Mouse (Mus musculus): Measurements from ENCODE around the gene Clec16a. TPM values are rescaled to one million over a fixed set of nuclear protein-coding genes. Genes with fewer than 3 reads are reported as not detected.

The Clec16a gene
- polyA plus RNA-seq, 2 experiments = 2.7 to 10.0 TPM

DNA sequence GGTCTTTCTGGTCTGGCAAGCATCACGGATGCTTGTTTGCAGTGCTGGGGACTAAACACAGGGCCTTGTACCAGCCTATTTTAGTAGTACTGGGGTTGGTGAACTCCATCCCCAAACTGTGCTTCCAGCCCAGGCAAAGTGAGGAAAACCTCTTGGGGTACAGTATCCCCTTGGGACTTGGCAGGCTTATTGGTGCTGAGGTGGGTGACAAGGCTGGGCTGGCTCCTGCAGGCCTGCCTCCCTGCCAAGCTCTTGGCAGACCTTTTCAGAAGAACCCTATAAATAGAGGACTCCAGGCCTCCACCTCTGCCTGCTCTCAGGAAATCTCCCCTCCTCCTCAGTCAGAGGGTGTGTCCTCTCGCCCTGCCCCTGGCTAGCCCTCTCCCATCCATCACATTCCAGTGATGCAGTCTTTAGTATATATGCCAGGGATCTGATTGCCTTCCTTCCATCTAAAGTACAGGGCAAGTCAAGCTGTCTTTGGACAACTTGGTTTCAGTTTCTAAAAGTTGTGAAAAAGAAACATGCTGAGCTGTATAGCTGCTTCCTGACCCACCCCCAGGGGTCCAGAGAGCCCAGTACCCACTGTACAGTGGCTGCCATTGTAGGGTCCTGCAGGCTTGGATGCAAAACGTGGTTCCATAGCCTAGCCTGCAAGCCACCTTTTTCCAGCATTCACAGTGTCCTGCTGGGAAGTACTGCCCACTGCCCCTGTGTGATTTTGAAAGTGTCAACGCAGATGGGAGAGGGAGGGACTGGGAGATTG lies 241.8 kb downstream of the Clec16a start:
- WGBS (ENCODE audit: insufficient replicate concordance) = 57% methylated on average over 4 of the region's 4 CpGs
- no peak overlapping the region for H3K27ac ChIP-seq
- DNase-seq (ENCODE audit: low read depth in 3 of 3, low spot score in 3 of 3) (no peak), ATAC-seq (ENCODE audit: insufficient read depth) (no peak)
- no peaks in the 10 kb centered on the region for H3K36me3 ChIP-seq (replicated peaks; ENCODE audit: control insufficient read depth, insufficient read depth, low read depth)
- H3K4me1 ChIP-seq (replicated peaks; ENCODE audit: control insufficient read depth in 2 of 2, insufficient read depth in 2 of 2, low read length in 1 of 2) = 0 out of 4 replicates have a peak, but pooled peaks cover 0 to 2% of the 10 kb centered on the region in 2 experiments
- H3K27me3 ChIP-seq (ENCODE audit: control insufficient read depth, insufficient read depth, low read length) = peaks cover 26% of the 10 kb centered on the region
- H3K4me2 ChIP-seq (ENCODE audit: low read depth) = no peak overlapping the region
- TF ChIP-seq EP300 (IDR thresholded peaks at IDR 0.05; ENCODE audit: low read depth) (no peak), CTCF (IDR thresholded peaks at IDR 0.05; ENCODE audit: low read depth) (no peak)
- H3K4me3 ChIP-seq (ENCODE audit: insufficient read depth in 1 of 2, low read depth in 2 of 2, low read length in 2 of 2) = no peak overlapping the region
- no peak overlapping the region for H3K9ac ChIP-seq (replicated peaks)
- no peaks in the 10 kb centered on the region for H3K9me3 ChIP-seq (ENCODE audit: control insufficient read depth, low read length)

DNA sequence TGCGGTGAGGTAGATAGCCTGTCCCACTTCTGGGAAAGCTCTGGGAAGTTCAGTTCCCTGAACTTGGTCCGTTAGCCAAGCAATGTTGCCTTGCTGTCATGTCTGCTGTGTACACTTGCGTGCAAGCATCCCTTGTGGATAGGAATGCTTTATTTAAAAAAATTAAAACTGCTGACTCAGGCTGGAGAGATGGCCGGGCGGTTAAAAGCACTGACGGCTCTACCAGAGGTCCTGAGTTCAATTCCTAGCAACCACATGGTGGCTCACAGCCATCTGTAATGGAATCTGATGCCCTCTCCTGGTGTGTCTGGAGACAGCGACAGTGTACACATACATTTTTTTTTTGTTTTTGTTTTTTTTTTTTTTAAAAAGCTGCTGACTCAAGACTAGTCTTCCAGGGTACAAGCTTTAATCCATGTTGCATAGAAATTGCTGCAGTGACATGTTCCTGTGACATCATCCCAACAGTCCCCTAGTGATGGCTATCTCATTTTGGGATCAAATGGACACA lies 242.5 kb downstream of the Clec16a start:
- Histone ChIP-seq H3K36me3 (replicated peaks; ENCODE audit: control insufficient read depth, insufficient read depth, low read depth) (no peaks in the 10 kb centered on the region), H3K9ac (replicated peaks) (no peak overlapping the region), H3K4me3 (ENCODE audit: insufficient read depth in 1 of 2, low read depth in 2 of 2, low read length in 2 of 2) (no peak overlapping the region), H3K27ac (no peak overlapping the region), H3K27me3 (ENCODE audit: control insufficient read depth, insufficient read depth, low read length) (peaks cover 23% of the 10 kb centered on the region), H3K4me1 (replicated peaks; ENCODE audit: control insufficient read depth in 2 of 2, insufficient read depth in 2 of 2, low read length in 1 of 2) (0 out of 4 replicates have a peak, but pooled peaks cover 0 to 2% of the 10 kb centered on the region in 2 experiments), H3K4me2 (ENCODE audit: low read depth) (no peak overlapping the region), H3K9me3 (ENCODE audit: control insufficient read depth, low read length) (no peaks in the 10 kb centered on the region)
- WGBS (ENCODE audit: insufficient replicate concordance) = 59% methylated on average over 7 of the region's 7 CpGs
- no peak for ATAC-seq (ENCODE audit: insufficient read depth)
- no peak for DNase-seq (ENCODE audit: low read depth in 3 of 3, low spot score in 3 of 3)
- no peak for TF ChIP-seq EP300 (IDR thresholded peaks at IDR 0.05; ENCODE audit: low read depth)

- Histone ChIP-seq H3K27me3 (ENCODE audit: control insufficient read depth, insufficient read depth, low read length) (peaks cover 17% of the 10 kb centered on the region), H3K4me1 (replicated peaks; ENCODE audit: control insufficient read depth in 2 of 2, insufficient read depth in 2 of 2, low read length in 1 of 2) (0 out of 4 replicates have a peak, but pooled peaks cover 0 to 2% of the 10 kb centered on the region in 2 experiments), H3K4me2 (ENCODE audit: low read depth) (no peak within 1 kb of the TSS), H3K27ac (no peak within 1 kb of the TSS), H3K4me3 (ENCODE audit: insufficient read depth in 1 of 2, low read depth in 2 of 2, low read length in 2 of 2) (no peak within 1 kb of the TSS), H3K9me3 (ENCODE audit: control insufficient read depth, low read length) (no peaks in the 10 kb centered on the region), H3K9ac (replicated peaks) (no peak within 1 kb of the TSS), H3K36me3 (replicated peaks; ENCODE audit: control insufficient read depth, insufficient read depth, low read depth) (no peaks in the 10 kb centered on the region)
- WGBS (ENCODE audit: insufficient replicate concordance) = 43% methylated on average over 16 of the region's 16 CpGs
- DNase-seq (ENCODE audit: low read depth in 3 of 3, low spot score in 3 of 3) = no peak
- no peak for ATAC-seq (ENCODE audit: insufficient read depth)
- TF ChIP-seq CTCF (IDR thresholded peaks at IDR 0.05; ENCODE audit: low read depth) (no peak), EP300 (IDR thresholded peaks at IDR 0.05; ENCODE audit: low read depth) (no peak)
These were observed 243.1 kb downstream of the Clec16a start, which contains the start of gene Tnp2 for GRCm38 (mm10) chr16:10788271-10788670. Gene Tnp2, minus strand, starts transcription at chr16:10788660.

DNA sequence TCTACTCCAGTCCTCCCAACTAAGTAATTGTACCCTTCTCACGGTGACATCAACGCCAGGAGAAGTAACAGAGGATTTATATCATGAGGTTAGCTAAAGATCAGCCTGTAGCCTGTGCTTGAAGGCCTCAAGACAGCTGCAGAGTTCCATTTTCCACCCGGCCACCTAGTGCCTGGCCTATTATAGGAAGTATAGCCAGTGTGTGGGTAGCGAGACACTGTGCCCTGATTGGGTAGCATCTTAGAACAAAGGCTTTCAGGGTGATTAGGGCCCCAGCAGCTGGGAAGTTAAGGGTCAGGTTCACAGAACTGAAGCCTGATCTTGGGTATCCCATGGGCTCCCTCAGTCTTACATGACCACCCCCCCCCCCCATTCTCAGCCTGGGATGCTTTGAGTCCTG lies 243.7 kb downstream of the Clec16a start:
- Histone ChIP-seq H3K9ac (replicated peaks) (no peak overlapping the region), H3K4me1 (replicated peaks; ENCODE audit: control insufficient read depth in 2 of 2, insufficient read depth in 2 of 2, low read length in 1 of 2) (0 out of 4 replicates have a peak, but pooled peaks cover 0 to 2% of the 10 kb centered on the region in 2 experiments), H3K4me2 (ENCODE audit: low read depth) (no peak overlapping the region), H3K9me3 (ENCODE audit: control insufficient read depth, low read length) (no peaks in the 10 kb centered on the region), H3K27ac (no peak overlapping the region), H3K27me3 (ENCODE audit: control insufficient read depth, insufficient read depth, low read length) (peaks cover 11% of the 10 kb centered on the region), H3K36me3 (replicated peaks; ENCODE audit: control insufficient read depth, insufficient read depth, low read depth) (no peaks in the 10 kb centered on the region), H3K4me3 (ENCODE audit: insufficient read depth in 1 of 2, low read depth in 2 of 2, low read length in 2 of 2) (no peak overlapping the region)
- TF ChIP-seq CTCF (IDR thresholded peaks at IDR 0.05; ENCODE audit: low read depth) (no peak), EP300 (IDR thresholded peaks at IDR 0.05; ENCODE audit: low read depth) (no peak)
- WGBS (ENCODE audit: insufficient replicate concordance) = 55% methylated on average over 4 of the region's 4 CpGs
- DNase-seq (ENCODE audit: low read depth in 3 of 3, low spot score in 3 of 3) (no peak), ATAC-seq (ENCODE audit: insufficient read depth) (no peak)

DNA sequence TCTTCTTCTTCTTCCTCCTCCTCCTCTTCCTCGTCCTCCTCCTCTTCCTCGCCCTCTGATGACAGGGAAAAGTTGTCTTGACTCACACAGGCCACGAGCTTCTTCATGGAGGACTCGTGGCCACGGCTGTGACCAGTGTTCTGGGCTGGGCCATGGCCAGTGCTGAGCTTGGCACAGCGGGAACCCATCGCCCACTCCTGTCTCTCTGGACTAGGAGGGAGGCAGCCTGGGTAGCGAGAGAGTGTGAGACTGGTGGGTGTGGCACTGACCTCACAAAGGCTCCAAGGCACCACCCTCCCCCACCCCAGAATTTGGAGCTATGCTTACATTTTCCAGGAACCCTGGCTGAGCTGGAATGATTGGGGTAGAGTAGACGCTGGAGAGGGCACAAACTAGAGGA lies 245.6 kb downstream of the Clec16a start, which contains the start of gene Prm3:
Prm3 (minus strand) TSS at position 213 of the 400 bp plus-strand sequence.
- no peak for DNase-seq (ENCODE audit: low read depth in 3 of 3, low spot score in 3 of 3)
- Histone ChIP-seq H3K36me3 (replicated peaks; ENCODE audit: control insufficient read depth, insufficient read depth, low read depth) (no peaks in the 10 kb centered on the region), H3K4me3 (ENCODE audit: insufficient read depth in 1 of 2, low read depth in 2 of 2, low read length in 2 of 2) (no peak within 1 kb of the TSS), H3K4me2 (ENCODE audit: low read depth) (no peak within 1 kb of the TSS), H3K4me1 (replicated peaks; ENCODE audit: control insufficient read depth in 2 of 2, insufficient read depth in 2 of 2, low read length in 1 of 2) (0 out of 4 replicates have a peak, but pooled peaks cover 0 to 2% of the 10 kb centered on the region in 2 experiments), H3K9ac (replicated peaks) (no peak within 1 kb of the TSS), H3K27me3 (ENCODE audit: control insufficient read depth, insufficient read depth, low read length) (no peaks in the 10 kb centered on the region; the same call in 1 of the 2 replicates), H3K27ac (no peak within 1 kb of the TSS), H3K9me3 (ENCODE audit: control insufficient read depth, low read length) (no peaks in the 10 kb centered on the region)
- TF ChIP-seq EP300 (IDR thresholded peaks at IDR 0.05; ENCODE audit: low read depth) (no peak), CTCF (IDR thresholded peaks at IDR 0.05; ENCODE audit: low read depth) (no peak)
- ATAC-seq (ENCODE audit: insufficient read depth) = no peak
- WGBS (ENCODE audit: insufficient replicate concordance) = 47% methylated on average over 9 of the region's 9 CpGs

Other genes with a start within 250 kb of the Clec16a start
- gene Emp2, start 231.4 kb upstream of the Clec16a start, polyA plus RNA-seq (2012; rRNA removed) = 3.9 and 4.3 TPM in 2 replicates
- 3.8 and 4.0 TPM in 2 replicates for gene Emp2, start 231.4 kb upstream of the Clec16a start, polyA plus RNA-seq (2014; fragmentation: Nextera tagmentation; extraction: Ambion mirVana)
- gene Tekt5, start 149.8 kb upstream of the Clec16a start, polyA plus RNA-seq (2012; rRNA removed) = 0.13 and 0.15 TPM in 2 replicates
- 0.10 TPM in 2 replicates for gene Tekt5, start 149.8 kb upstream of the Clec16a start, polyA plus RNA-seq (2014; fragmentation: Nextera tagmentation; extraction: Ambion mirVana)
- gene Nubp1, start 133.4 kb upstream of the Clec16a start, polyA plus RNA-seq (2012; rRNA removed) = 15.2 and 20.2 TPM in 2 replicates
- gene Nubp1, start 133.4 kb upstream of the Clec16a start, polyA plus RNA-seq (2014; fragmentation: Nextera tagmentation; extraction: Ambion mirVana) = 31.6 and 34.4 TPM in 2 replicates
- gene Tvp23a, start 98.0 kb upstream of the Clec16a start, polyA plus RNA-seq (2012; rRNA removed) = 0.15 and 0.28 TPM in 2 replicates
- gene Tvp23a, start 98.0 kb upstream of the Clec16a start, polyA plus RNA-seq (2014; fragmentation: Nextera tagmentation; extraction: Ambion mirVana) = 0.20 and 0.61 TPM in 2 replicates
- gene Ciita, start 65.3 kb upstream of the Clec16a start, polyA plus RNA-seq (2012; rRNA removed) = 0.04 and 0.06 TPM in 2 replicates
- 0.03 and 0.06 TPM in 2 replicates for gene Ciita, start 65.3 kb upstream of the Clec16a start, polyA plus RNA-seq (2014; fragmentation: Nextera tagmentation; extraction: Ambion mirVana)
- 4.3 and 4.8 TPM in 2 replicates for gene Dexi, start 2.3 kb upstream of the Clec16a start, polyA plus RNA-seq (2012; rRNA removed)
- 3.9 and 4.7 TPM in 2 replicates for gene Dexi, start 2.3 kb upstream of the Clec16a start, polyA plus RNA-seq (2014; fragmentation: Nextera tagmentation; extraction: Ambion mirVana)
- gene Socs1, start 240.2 kb downstream of the Clec16a start, polyA plus RNA-seq (2012; rRNA removed) = 0.35 and 0.36 TPM in 2 replicates
- gene Socs1, start 240.2 kb downstream of the Clec16a start, polyA plus RNA-seq (2014; fragmentation: Nextera tagmentation; extraction: Ambion mirVana) = 0.36 and 0.56 TPM in 2 replicates
- gene Tnp2, start 243.3 kb downstream of the Clec16a start, polyA plus RNA-seq (2012; rRNA removed) = not detected in 2 replicates
- not detected in 2 replicates for gene Tnp2, start 243.3 kb downstream of the Clec16a start, polyA plus RNA-seq (2014; fragmentation: Nextera tagmentation; extraction: Ambion mirVana)
- not detected in 2 replicates for gene Prm3, start 245.6 kb downstream of the Clec16a start, polyA plus RNA-seq (2012; rRNA removed)
- not detected in 2 replicates for gene Prm3, start 245.6 kb downstream of the Clec16a start, polyA plus RNA-seq (2014; fragmentation: Nextera tagmentation; extraction: Ambion mirVana)

Data from liver, embryonic 14.5 days (tissue).